Mouse (Mus musculus): ENCODE measurements around the gene 4833420G17Rik. TPM values are rescaled to one million over a fixed set of nuclear protein-coding genes. Genes with fewer than 3 reads are reported as not detected.
"Not testable (repeated sequence)": the region's sequence is repeated elsewhere in the genome, so short reads cannot be mapped to it uniquely, and the experiment has no call there.

The 4833420G17Rik gene
- polyA plus RNA-seq, 1 experiment: 8.6 TPM

DNA sequence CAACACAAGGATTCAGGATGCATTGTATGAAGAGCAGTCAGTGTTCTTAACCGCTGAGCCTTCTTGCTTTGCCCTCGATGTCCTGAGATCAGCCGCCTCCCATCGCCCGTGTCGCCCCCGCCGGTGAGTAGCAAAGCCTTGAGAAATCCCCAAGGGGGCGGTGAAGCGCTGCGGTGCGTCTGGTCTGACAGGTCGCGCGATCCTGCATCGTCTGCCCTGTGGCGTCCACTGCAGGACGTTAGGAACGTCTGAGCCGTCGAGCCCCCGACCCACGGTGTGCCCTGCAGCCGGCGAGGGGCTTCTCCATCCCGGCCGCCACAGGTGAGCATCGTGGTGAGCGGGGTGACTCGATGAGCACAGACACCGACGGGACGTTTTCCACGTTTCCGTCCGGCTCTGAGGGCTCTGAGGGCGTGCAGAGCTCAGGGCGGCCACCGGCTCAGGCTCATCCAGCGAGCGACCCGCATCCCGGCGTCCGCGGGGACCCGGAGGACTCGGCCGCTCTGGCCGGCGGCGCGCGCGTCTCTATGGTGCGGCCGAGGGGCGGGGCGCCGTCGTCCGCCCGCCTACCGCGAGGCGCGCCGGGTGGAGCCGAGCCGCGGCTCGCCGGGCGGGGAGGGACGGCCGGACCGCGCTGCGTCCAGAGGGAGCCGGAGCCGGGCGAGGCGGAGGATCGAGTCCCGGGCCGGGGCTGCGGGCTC, 25.5 kb downstream of the 4833420G17Rik start, which contains the start of the genes Tmem267 and 3110070M22Rik:
TSS of gene Tmem267 (plus strand) at position 160 of the 701 bp plus-strand sequence.
TSS of gene 3110070M22Rik (minus strand) at position 504 of the 701 bp plus-strand sequence.
- TF ChIP-seq CTCF (IDR thresholded peaks at IDR 0.05; ENCODE audit: extremely low read depth, insufficient read length, insufficient replicate concordance, low read depth, low read length) (peak; percentile 40; the same call in 1 of the 2 replicates), POLR2A (IDR thresholded peaks at IDR 0.05; ENCODE audit: low read depth, low read length) (0 out of 2 replicates have a peak, but pooled peaks have one; percentile 18)
- Histone ChIP-seq H3K4me1 (ENCODE audit: control insufficient read depth, insufficient read depth, insufficient read length, low read length) (no peaks in the 10 kb centered on the region), H3K27me3 (ENCODE audit: control insufficient read depth, insufficient read depth, low read length) (no peaks in the 10 kb centered on the region), H3K36me3 (ENCODE audit: control insufficient read depth, insufficient read depth, low read length) (peaks cover 9% of the 10 kb centered on the region), H3K4me3 (ENCODE audit: low read depth, low read length) (no peak within 1 kb of the TSS), H3K27ac (ENCODE audit: insufficient read depth, low read depth, low read length) (peak within 1 kb of the TSS; percentile 63)
- WGBS: 70% methylated on average over 87 of the region's 87 CpGs

DNA sequence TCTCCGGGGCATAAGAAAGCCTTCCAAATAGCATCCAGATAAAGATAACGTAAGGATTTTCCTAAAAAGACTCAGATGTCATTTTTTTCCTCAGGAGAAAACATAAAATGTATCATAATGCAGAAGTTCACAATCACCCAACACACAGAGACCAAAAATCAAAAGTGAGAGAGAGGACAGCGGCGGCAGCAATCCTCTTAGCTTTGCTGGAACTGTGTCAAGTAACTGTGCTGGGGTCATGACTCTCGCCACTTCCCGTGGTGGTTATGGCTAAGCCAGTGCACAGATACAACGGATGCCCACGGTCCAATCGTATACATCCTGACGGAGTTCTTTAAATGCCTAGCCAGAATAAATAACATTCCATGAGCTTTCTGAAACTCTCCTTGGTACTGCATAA, 29.5 kb downstream of the 4833420G17Rik start:
- H3K4me3 ChIP-seq (ENCODE audit: low read depth, low read length); H3K27me3 ChIP-seq (ENCODE audit: control insufficient read depth, insufficient read depth, low read length); H3K4me1 ChIP-seq (ENCODE audit: control insufficient read depth, insufficient read depth, insufficient read length, low read length); H3K36me3 ChIP-seq (ENCODE audit: control insufficient read depth, insufficient read depth, low read length); H3K27ac ChIP-seq (ENCODE audit: insufficient read depth, low read depth, low read length): not testable (repeated sequence)
- 90% methylated on average over 10 of the region's 10 CpGs for WGBS

DNA sequence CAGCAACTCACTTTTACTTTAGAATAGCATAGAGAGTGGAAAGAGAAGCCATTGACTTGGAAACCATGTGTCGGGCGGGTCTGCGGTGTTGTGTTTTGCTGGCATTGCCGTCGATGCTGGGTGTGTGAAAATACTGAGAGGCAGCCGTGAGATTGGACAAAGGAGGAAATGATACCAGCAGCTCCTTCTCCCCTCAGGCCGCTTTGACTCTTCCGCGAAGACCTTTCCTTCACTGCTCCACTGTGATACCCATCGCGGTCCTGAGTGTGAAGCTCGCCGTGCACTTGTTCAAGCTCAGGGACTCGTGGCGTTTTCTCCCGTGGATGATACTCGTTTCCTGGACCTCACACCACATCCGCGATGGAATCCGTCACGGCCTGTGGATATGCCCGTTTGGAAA, 32.4 kb downstream of the 4833420G17Rik start:
- not testable (repeated sequence) for H3K4me3 ChIP-seq (ENCODE audit: low read depth, low read length); H3K4me1 ChIP-seq (ENCODE audit: control insufficient read depth, insufficient read depth, insufficient read length, low read length); H3K36me3 ChIP-seq (ENCODE audit: control insufficient read depth, insufficient read depth, low read length); H3K27ac ChIP-seq (ENCODE audit: insufficient read depth, low read depth, low read length); H3K27me3 ChIP-seq (ENCODE audit: control insufficient read depth, insufficient read depth, low read length)
- 95% methylated on average over 13 of the region's 22 CpGs for whole genome bisulfite sequencing

Other genes with a start within 250 kb of the 4833420G17Rik start
- gene Paip1, start 34.2 kb upstream of the 4833420G17Rik start, polyA plus RNA-seq (2012; rRNA removed): 5.9 and 10.7 TPM in 2 replicates
- gene Tmem267, start 25.3 kb downstream of the 4833420G17Rik start, polyA plus RNA-seq (2012; rRNA removed): 2.8 and 5.6 TPM in 2 replicates
- 0.96 and 1.6 TPM in 2 replicates for gene 3110070M22Rik, start 25.6 kb downstream of the 4833420G17Rik start, polyA plus RNA-seq (2012; rRNA removed)
- 2.4 and 2.8 TPM in 2 replicates for gene Ccl28, start 161.1 kb downstream of the 4833420G17Rik start, polyA plus RNA-seq (2012; rRNA removed)
- gene Hmgcs1, start 227.6 kb downstream of the 4833420G17Rik start, polyA plus RNA-seq (2012; rRNA removed): 7.8 and 14.3 TPM in 2 replicates

All from small intestine, adult 2 months (tissue).